Mouse (Mus musculus): ENCODE results near the gene Dock3. TPM values are rescaled to one million over a fixed set of nuclear protein-coding genes. Genes with fewer than 3 reads are reported as not detected.

Gene Dock3
- total RNA-seq, 2 experiments from 2014 or later: 188 to 213 TPM

- intact Hi-C loops (cut with DNase I): loop anchor here (5.0 kb wide), 1 partner anchor 436 kb away; the partner anchor contains the start of gene Hemk1
- no peak for DNase-seq (ENCODE audit: low spot score in 2 of 2)
Measured at GRCm38 (mm10) chr9:106901596-106901995, 330.1 kb downstream of the Dock3 start.

- intact Hi-C loops (cut with DNase I): no loop called here
- no peak for DNase-seq (ENCODE audit: low spot score in 2 of 2)
Measured at GRCm38 (mm10) chr9:106898901-106899300, 332.8 kb downstream of the Dock3 start.

- DNase-seq (ENCODE audit: low spot score in 2 of 2): no peak
- intact Hi-C loops (cut with DNase I): no loop called here
Measured at GRCm38 (mm10) chr9:106893327-106893726, 338.4 kb downstream of the Dock3 start.

- DNase-seq (ENCODE audit: low spot score in 2 of 2): no peak
- intact Hi-C loops (cut with DNase I): no loop called here
Measured at GRCm38 (mm10) chr9:106892552-106892875, 339.2 kb downstream of the Dock3 start.

- intact Hi-C loops (cut with DNase I): no loop called here
- peak; percentile 99 to 100 for DNase-seq (ENCODE audit: low spot score in 2 of 2)
Measured at GRCm38 (mm10) chr9:106891829-106892551, 339.7 kb downstream of the Dock3 start, which contains the start of gene Manf. TSS of gene Manf (minus strand) at chr9:106891979.

- intact Hi-C loops (cut with DNase I): no loop called here
- DNase-seq (ENCODE audit: low spot score in 2 of 2): no peak
Measured at GRCm38 (mm10) chr9:106891341-106891741, 340.4 kb downstream of the Dock3 start.

GRCm38 (mm10) chr9:106890496-106891240 lies 341.0 kb downstream of the Dock3 start:
- DNase-seq (ENCODE audit: low spot score in 2 of 2): no peak
- intact Hi-C loops (cut with DNase I): no loop called here

GRCm38 (mm10) chr9:106889321-106889720 lies 342.4 kb downstream of the Dock3 start:
- intact Hi-C loops (cut with DNase I): loop anchor here (10.0 kb wide), 1 partner anchor 645 kb away; the partner anchor contains the start of gene Tmem115
- DNase-seq (ENCODE audit: low spot score in 2 of 2): no peak

- intact Hi-C loops (cut with DNase I): loop anchor here (10.0 kb wide), 1 partner anchor 646 kb away; the partner anchor contains the start of gene Tmem115
Measured at GRCm38 (mm10) chr9:106888346-106888745, 343.4 kb downstream of the Dock3 start.

GRCm38 (mm10) chr9:106886828-106887702 lies 344.6 kb downstream of the Dock3 start, which contains the start of gene Rbm15b:
TSS of gene Rbm15b (minus strand) at chr9:106887428.
- intact Hi-C loops (cut with DNase I): loop anchor here (2.0 to 10.0 kb wide), 2 partner anchors 212 to 648 kb away; partner anchors contain the start of gene Tmem115

More at GRCm38 (mm10) chr9:106888346-106888745, 343.4 kb downstream of the Dock3 start:
- no peak for DNase-seq (ENCODE audit: low spot score in 2 of 2)

GRCm38 (mm10) chr9:106885901-106886731 lies 345.6 kb downstream of the Dock3 start:
- intact Hi-C loops (cut with DNase I): loop anchor here (2.0 to 10.0 kb wide), 2 partner anchors 211 to 649 kb away; partner anchors contain the start of gene Tmem115
- peak in 1 of 2 experiments; percentile 52 for DNase-seq (ENCODE audit: low spot score in 2 of 2)

More at GRCm38 (mm10) chr9:106886828-106887702, 344.6 kb downstream of the Dock3 start, which contains the start of gene Rbm15b:
- peak; percentile 98 to 99 for DNase-seq (ENCODE audit: low spot score in 2 of 2)

GRCm38 (mm10) chr9:106884996-106885900 lies 346.5 kb downstream of the Dock3 start:
- no peak for DNase-seq (ENCODE audit: low spot score in 2 of 2)
- intact Hi-C loops (cut with DNase I): loop anchor here (10.0 kb wide), 1 partner anchor 650 kb away; the partner anchor contains the start of gene Tmem115

GRCm38 (mm10) chr9:106884306-106884705 lies 347.4 kb downstream of the Dock3 start:
- DNase-seq (ENCODE audit: low spot score in 2 of 2): no peak
- intact Hi-C loops (cut with DNase I): loop anchor here (10.0 kb wide), 1 partner anchor 650 kb away; the partner anchor contains the start of gene Tmem115

- intact Hi-C loops (cut with DNase I): loop anchor here (10.0 kb wide), 1 partner anchor 652 kb away; the partner anchor contains the start of gene Tmem115
Measured at GRCm38 (mm10) chr9:106883085-106883484, 348.6 kb downstream of the Dock3 start.

GRCm38 (mm10) chr9:106882176-106882575 lies 349.5 kb downstream of the Dock3 start:
- DNase-seq (ENCODE audit: low spot score in 2 of 2): no peak
- intact Hi-C loops (cut with DNase I): loop anchor here (10.0 kb wide), 1 partner anchor 653 kb away; the partner anchor contains the start of gene Tmem115

More at GRCm38 (mm10) chr9:106883085-106883484, 348.6 kb downstream of the Dock3 start:
- DNase-seq (ENCODE audit: low spot score in 2 of 2): no peak

GRCm38 (mm10) chr9:106881071-106881755 lies 350.5 kb downstream of the Dock3 start:
- no peak for DNase-seq (ENCODE audit: low spot score in 2 of 2)
- intact Hi-C loops (cut with DNase I): loop anchor here (10.0 kb wide), 1 partner anchor 654 kb away; the partner anchor contains the start of gene Tmem115

All from left cerebral cortex, postnatal 25 days (tissue).